Mouse (Mus musculus): ENCODE results near the gene Olfr691. TPM values are rescaled to one million over a fixed set of nuclear protein-coding genes. Genes with fewer than 3 reads are reported as not detected.

The Olfr691 gene
- not detected in 2 replicates for polyA plus RNA-seq (2012; rRNA removed)
- polyA plus RNA-seq (2014; fragmentation: Nextera tagmentation; extraction: Ambion mirVana): not detected in 2 replicates

DNA sequence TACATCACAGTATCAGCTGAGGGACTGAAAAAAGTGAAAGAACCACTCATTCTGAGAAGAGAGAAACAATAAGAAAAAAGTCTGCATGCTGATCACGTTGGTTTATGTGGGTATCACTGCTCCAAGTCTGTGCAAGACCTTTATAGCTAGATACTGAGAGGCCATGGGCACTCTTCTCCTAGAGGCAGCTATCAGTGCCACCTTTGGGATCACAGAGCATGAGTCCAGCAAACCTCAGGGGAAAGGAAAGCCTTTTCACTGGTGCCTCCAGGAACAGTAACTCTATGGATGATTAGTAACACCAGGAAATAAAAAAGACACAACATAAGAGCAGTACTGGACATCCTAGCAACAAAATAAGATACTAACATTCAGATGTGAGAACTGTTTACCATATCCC lies at the start of gene Olfr691:
TSS of gene Olfr691 (minus strand) at position 101 of the 400 bp plus-strand sequence.
- Histone ChIP-seq H3K9me3 (ENCODE audit: control insufficient read depth, low read length) (no peaks in the 10 kb centered on the region), H3K9ac (replicated peaks) (no peak within 1 kb of the TSS), H3K4me2 (ENCODE audit: low read depth) (no peak within 1 kb of the TSS), H3K27ac (no peak within 1 kb of the TSS), H3K4me3 (ENCODE audit: insufficient read depth in 1 of 2, low read depth in 2 of 2, low read length in 2 of 2) (no peak within 1 kb of the TSS), H3K27me3 (ENCODE audit: control insufficient read depth, insufficient read depth, low read length) (no peaks in the 10 kb centered on the region), H3K36me3 (replicated peaks; ENCODE audit: control insufficient read depth, insufficient read depth, low read depth) (no peaks in the 10 kb centered on the region), H3K4me1 (replicated peaks; ENCODE audit: control insufficient read depth in 2 of 2, insufficient read depth in 2 of 2, low read length in 1 of 2) (no peaks in the 10 kb centered on the region)
- 26% methylated on average over 1 of the region's 1 CpGs for WGBS (ENCODE audit: insufficient replicate concordance)
- ATAC-seq (ENCODE audit: insufficient read depth): no peak
- DNase-seq (ENCODE audit: low read depth in 3 of 3, low spot score in 3 of 3): no peak
- TF ChIP-seq CTCF (IDR thresholded peaks at IDR 0.05; ENCODE audit: low read depth): no peak
- no peak for TF ChIP-seq EP300 (IDR thresholded peaks at IDR 0.05; ENCODE audit: low read depth)

GRCm38 (mm10) chr7:105390236-105390635 lies 48.2 kb upstream of the Olfr691 start:
- Histone ChIP-seq H3K9me3 (ENCODE audit: control insufficient read depth, low read length) (no peaks in the 10 kb centered on the region), H3K4me2 (ENCODE audit: low read depth) (no peak overlapping the region), H3K4me1 (replicated peaks; ENCODE audit: control insufficient read depth in 2 of 2, insufficient read depth in 2 of 2, low read length in 1 of 2) (no peaks in the 10 kb centered on the region), H3K27me3 (ENCODE audit: control insufficient read depth, insufficient read depth, low read length) (no peaks in the 10 kb centered on the region), H3K9ac (replicated peaks) (no peak overlapping the region), H3K27ac (no peak overlapping the region), H3K36me3 (replicated peaks; ENCODE audit: control insufficient read depth, insufficient read depth, low read depth) (peaks cover 6% of the 10 kb centered on the region), H3K4me3 (ENCODE audit: insufficient read depth in 1 of 2, low read depth in 2 of 2, low read length in 2 of 2) (no peak overlapping the region)
- 61% methylated on average over 2 of the region's 2 CpGs for WGBS (ENCODE audit: insufficient replicate concordance)
- ATAC-seq (ENCODE audit: insufficient read depth): no peak
- no peak for TF ChIP-seq CTCF (IDR thresholded peaks at IDR 0.05; ENCODE audit: low read depth)
- TF ChIP-seq EP300 (IDR thresholded peaks at IDR 0.05; ENCODE audit: low read depth): no peak
- DNase-seq (ENCODE audit: low read depth in 3 of 3, low spot score in 3 of 3): no peak

GRCm38 (mm10) chr7:105387696-105388095 lies 45.6 kb upstream of the Olfr691 start:
- no peak overlapping the region for H3K27ac ChIP-seq
- DNase-seq (ENCODE audit: low read depth in 3 of 3, low spot score in 3 of 3) (no peak), ATAC-seq (ENCODE audit: insufficient read depth) (no peak)
- no peaks in the 10 kb centered on the region for H3K4me1 ChIP-seq (replicated peaks; ENCODE audit: control insufficient read depth in 2 of 2, insufficient read depth in 2 of 2, low read length in 1 of 2)
- no peak overlapping the region for H3K9ac ChIP-seq (replicated peaks)
- WGBS (ENCODE audit: insufficient replicate concordance): 80% methylated on average over 2 of the region's 2 CpGs
- H3K9me3 ChIP-seq (ENCODE audit: control insufficient read depth, low read length): no peaks in the 10 kb centered on the region
- no peak overlapping the region for H3K4me2 ChIP-seq (ENCODE audit: low read depth)
- no peaks in the 10 kb centered on the region for H3K27me3 ChIP-seq (ENCODE audit: control insufficient read depth, insufficient read depth, low read length)
- TF ChIP-seq EP300 (IDR thresholded peaks at IDR 0.05; ENCODE audit: low read depth): no peak
- TF ChIP-seq CTCF (IDR thresholded peaks at IDR 0.05; ENCODE audit: low read depth): no peak
- H3K4me3 ChIP-seq (ENCODE audit: insufficient read depth in 1 of 2, low read depth in 2 of 2, low read length in 2 of 2): no peak overlapping the region
- peaks cover 12% of the 10 kb centered on the region for H3K36me3 ChIP-seq (replicated peaks; ENCODE audit: control insufficient read depth, insufficient read depth, low read depth)

DNA sequence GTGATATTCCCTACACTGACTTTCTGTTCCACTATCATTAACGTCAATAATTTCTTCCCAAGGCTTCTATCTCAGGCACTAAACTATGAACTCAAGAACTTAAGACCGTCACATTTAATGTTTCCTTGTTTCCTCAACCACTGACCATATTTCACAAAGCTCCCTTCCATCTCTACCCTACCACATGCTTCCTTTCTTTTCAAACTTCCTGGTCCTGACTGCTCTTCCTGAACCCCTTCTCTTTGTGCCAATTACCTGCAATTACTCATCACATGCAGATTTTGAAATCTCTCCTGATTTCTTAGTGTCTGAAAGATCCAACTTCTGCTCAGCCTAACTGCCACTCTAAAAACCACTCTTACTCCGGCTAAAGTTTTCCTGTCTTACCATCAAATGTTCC lies 38.3 kb upstream of the Olfr691 start:
- no peak overlapping the region for H3K27ac ChIP-seq
- no peak for ATAC-seq (ENCODE audit: insufficient read depth)
- no peak overlapping the region for H3K9ac ChIP-seq (replicated peaks)
- H3K4me2 ChIP-seq (ENCODE audit: low read depth): no peak overlapping the region
- no peak for DNase-seq (ENCODE audit: low read depth in 3 of 3, low spot score in 3 of 3)
- 78% methylated on average over 3 of the region's 3 CpGs for WGBS (ENCODE audit: insufficient replicate concordance)
- no peaks in the 10 kb centered on the region for H3K27me3 ChIP-seq (ENCODE audit: control insufficient read depth, insufficient read depth, low read length)
- H3K4me1 ChIP-seq (replicated peaks; ENCODE audit: control insufficient read depth in 2 of 2, insufficient read depth in 2 of 2, low read length in 1 of 2): no peaks in the 10 kb centered on the region
- H3K36me3 ChIP-seq (replicated peaks; ENCODE audit: control insufficient read depth, insufficient read depth, low read depth): peaks cover 14% of the 10 kb centered on the region
- no peaks in the 10 kb centered on the region for H3K9me3 ChIP-seq (ENCODE audit: control insufficient read depth, low read length)
- TF ChIP-seq CTCF (IDR thresholded peaks at IDR 0.05; ENCODE audit: low read depth): no peak
- no peak for TF ChIP-seq EP300 (IDR thresholded peaks at IDR 0.05; ENCODE audit: low read depth)
- no peak overlapping the region for H3K4me3 ChIP-seq (ENCODE audit: insufficient read depth in 1 of 2, low read depth in 2 of 2, low read length in 2 of 2)

GRCm38 (mm10) chr7:105374866-105375265 lies 32.8 kb upstream of the Olfr691 start, which contains the start of gene Gm5901:
Gene Gm5901, plus strand, starts transcription at chr7:105375038.
- no peak within 1 kb of the TSS for H3K4me3 ChIP-seq (ENCODE audit: insufficient read depth in 1 of 2, low read depth in 2 of 2, low read length in 2 of 2)
- no peaks in the 10 kb centered on the region for H3K27me3 ChIP-seq (ENCODE audit: control insufficient read depth, insufficient read depth, low read length)
- no peak within 1 kb of the TSS for H3K9ac ChIP-seq (replicated peaks)
- ATAC-seq (ENCODE audit: insufficient read depth) (no peak), DNase-seq (ENCODE audit: low read depth in 3 of 3, low spot score in 3 of 3) (no peak)
- H3K4me1 ChIP-seq (replicated peaks; ENCODE audit: control insufficient read depth in 2 of 2, insufficient read depth in 2 of 2, low read length in 1 of 2): peaks cover 0 to 2% of the 10 kb centered on the region in 2 experiments; a peak in 2 of 4 replicates
- H3K4me2 ChIP-seq (ENCODE audit: low read depth): no peak within 1 kb of the TSS
- WGBS (ENCODE audit: insufficient replicate concordance): 56% methylated on average over 1 of the region's 1 CpGs
- H3K9me3 ChIP-seq (ENCODE audit: control insufficient read depth, low read length): no peaks in the 10 kb centered on the region
- TF ChIP-seq EP300 (IDR thresholded peaks at IDR 0.05; ENCODE audit: low read depth) (no peak), CTCF (IDR thresholded peaks at IDR 0.05; ENCODE audit: low read depth) (no peak)
- 0 out of 2 replicates have a peak, but pooled peaks cover 3% of the 10 kb centered on the region for H3K36me3 ChIP-seq (replicated peaks; ENCODE audit: control insufficient read depth, insufficient read depth, low read depth)
- no peak within 1 kb of the TSS for H3K27ac ChIP-seq

Data from liver, embryonic 14.5 days (tissue).